ENCODE assay signal across 11 mouse cellular contexts in the genomic region with DNA sequence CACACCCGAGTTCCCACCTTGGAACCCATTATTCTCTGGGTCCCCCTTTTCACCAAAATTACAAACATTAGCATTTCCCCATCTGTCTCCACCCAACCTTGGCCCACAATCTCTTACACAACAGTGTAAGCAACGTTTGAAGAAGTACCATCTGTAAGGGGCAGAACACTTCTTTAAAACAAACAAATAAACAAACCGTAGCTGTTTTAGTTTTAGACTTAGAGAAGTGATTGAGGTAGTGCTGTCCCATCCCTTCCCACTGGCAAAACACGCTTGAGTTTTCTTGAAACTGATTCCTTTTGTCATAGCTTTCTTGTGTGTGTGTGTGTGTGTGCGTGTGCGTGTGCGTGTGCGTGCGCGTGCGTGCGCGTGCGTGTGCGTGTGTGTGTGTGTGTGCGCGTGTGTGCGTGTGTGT. TPM values are rescaled to one million over a fixed set of nuclear protein-coding genes. Genes with fewer than 3 reads are reported as not detected.
DNase-seq lines count a peak whose midpoint lies in the region; ATAC-seq and TF ChIP-seq lines count a peak whose summit lies in the region.
"Had no signal": no experiment of that assay in that cellular context is flagged by ENCODE, and none has a peak within 500 bp of the region (broad histone marks: within the 10 kb centered on the region; RNA-seq: fewer than 3 reads in every experiment).

No protein-coding gene starts in this region.

- no peak for TF ChIP-seq CTCF in lung, embryonic 14.5 days (IDR thresholded peaks at IDR 0.05; ENCODE audit: low read depth)
- TF ChIP-seq CTCF in olfactory bulb, adult 2 months (IDR thresholded peaks at IDR 0.05; ENCODE audit: insufficient read depth, low read depth, low read length): no peak
- no peak for TF ChIP-seq CTCF in forebrain, postnatal 0 days (IDR thresholded peaks at IDR 0.05; ENCODE audit: low read depth)

- intact Hi-C loops in left cerebral cortex, postnatal 36 days (cut with DNase I): no loop called here

- no peak overlapping the region for H3K4me3 ChIP-seq in lung, embryonic 14.5 days (ENCODE audit: low read depth, low read length)
- no peak overlapping the region for H3K4me3 ChIP-seq in intestine, embryonic 15.5 days (replicated peaks)
- H3K4me3 ChIP-seq in olfactory bulb, adult 2 months (ENCODE audit: insufficient read depth, low read depth, low read length): no peak overlapping the region
- H3K4me3 ChIP-seq in forebrain, postnatal 0 days (ENCODE audit: low read depth, low read length): no peak overlapping the region
- H3K4me3 ChIP-seq: hindbrain, embryonic 15.5 days had no signal

- no peaks in the 10 kb centered on the region for H3K9me3 ChIP-seq in lung, embryonic 14.5 days (ENCODE audit: low read depth, low read length)
- no peaks in the 10 kb centered on the region for H3K9me3 ChIP-seq in intestine, embryonic 15.5 days
- H3K9me3 ChIP-seq in forebrain, postnatal 0 days (ENCODE audit: low read length): no peaks in the 10 kb centered on the region
- H3K9me3 ChIP-seq: hindbrain, embryonic 15.5 days had no signal

- TF ChIP-seq POLR2A in olfactory bulb, adult 2 months (IDR thresholded peaks at IDR 0.05; ENCODE audit: insufficient read depth, low read depth, low read length): no peak

- no peaks in the 10 kb centered on the region for H3K27me3 ChIP-seq in lung, embryonic 14.5 days (ENCODE audit: insufficient read depth, low read length)
- H3K27me3 ChIP-seq in intestine, embryonic 15.5 days (replicated peaks): no peaks in the 10 kb centered on the region
- H3K27me3 ChIP-seq in forebrain, postnatal 0 days (ENCODE audit: insufficient read depth, low read length): no peaks in the 10 kb centered on the region
- H3K27me3 ChIP-seq: hindbrain, embryonic 15.5 days had no signal

- peak; percentile 68 for DNase-seq in CD4-positive, CD25-positive, alpha-beta regulatory T cell, adult 2 months (ENCODE audit: low read depth, low spot score)
- DNase-seq in lung, embryonic 14.5 days: no peak
- DNase-seq in lung, postnatal 4 days: no peak
- DNase-seq in forebrain, postnatal 0 days: no peak
- no peak for DNase-seq in left cerebral cortex, postnatal 36 days (ENCODE audit: low spot score in 2 of 2)
- DNase-seq: right cerebral cortex, postnatal 25 days had no signal

- ATAC-seq in CD4-positive, CD25-positive, alpha-beta regulatory T cell, adult 4 months: no peak
- ATAC-seq in lung, embryonic 14.5 days (ENCODE audit: insufficient read depth): no peak
- ATAC-seq in intestine, embryonic 15.5 days: no peak
- ATAC-seq in forebrain, postnatal 0 days: no peak

- H3K27ac ChIP-seq in lung, embryonic 14.5 days (ENCODE audit: low read depth): peak overlapping the region; percentile 55
- peak overlapping the region; percentile 40; the same call in 1 of the 2 replicates for H3K27ac ChIP-seq in intestine, embryonic 15.5 days
- H3K27ac ChIP-seq in olfactory bulb, adult 2 months (ENCODE audit: insufficient read depth, low read depth, low read length): peak overlapping the region; percentile 0; the same call in 1 of the 2 replicates
- no peak overlapping the region for H3K27ac ChIP-seq in forebrain, postnatal 0 days (ENCODE audit: low read depth, low read length)
- H3K27ac ChIP-seq: hindbrain, embryonic 15.5 days had no signal

- no peak overlapping the region for H3K4me2 ChIP-seq in lung, embryonic 14.5 days
- no peak overlapping the region for H3K4me2 ChIP-seq in intestine, embryonic 15.5 days (replicated peaks)
- H3K4me2 ChIP-seq in forebrain, postnatal 0 days (ENCODE audit: low read depth): no peak overlapping the region
- H3K4me2 ChIP-seq: hindbrain, embryonic 15.5 days had no signal

- no peak overlapping the region for H3K9ac ChIP-seq in lung, embryonic 14.5 days
- no peak overlapping the region for H3K9ac ChIP-seq in intestine, embryonic 15.5 days
- no peak overlapping the region for H3K9ac ChIP-seq in forebrain, postnatal 0 days
- H3K9ac ChIP-seq: hindbrain, embryonic 15.5 days had no signal

- 75% methylated on average over 17 of the region's 18 CpGs for WGBS in lung, embryonic 14.5 days
- 86% methylated on average over 18 of the region's 18 CpGs for WGBS in intestine, embryonic 15.5 days
- 87% methylated on average over 18 of the region's 18 CpGs for WGBS in olfactory bulb, adult 2 months
- 90% methylated on average over 18 of the region's 18 CpGs for WGBS in forebrain, postnatal 0 days

- H3K4me1 ChIP-seq in lung, embryonic 14.5 days (ENCODE audit: insufficient read depth): peaks cover 19% of the 10 kb centered on the region
- H3K4me1 ChIP-seq in intestine, embryonic 15.5 days (replicated peaks): peaks cover 17% of the 10 kb centered on the region; the same call in 1 of the 2 replicates
- peaks cover 4% of the 10 kb centered on the region; the same call in 1 of the 2 replicates for H3K4me1 ChIP-seq in olfactory bulb, adult 2 months (ENCODE audit: control insufficient read depth, insufficient read depth, low read length)
- H3K4me1 ChIP-seq in forebrain, postnatal 0 days (ENCODE audit: insufficient read depth): peaks cover 4% of the 10 kb centered on the region; the same call in 1 of the 2 replicates

- no peaks in the 10 kb centered on the region for H3K36me3 ChIP-seq in lung, embryonic 14.5 days (ENCODE audit: insufficient read depth)
- H3K36me3 ChIP-seq in intestine, embryonic 15.5 days: no peaks in the 10 kb centered on the region
- no peaks in the 10 kb centered on the region for H3K36me3 ChIP-seq in forebrain, postnatal 0 days (ENCODE audit: insufficient read depth)
- H3K36me3 ChIP-seq: hindbrain, embryonic 15.5 days had no signal

RNA-seq across cellular contexts. Expression of a gene that starts 41.3 kb away (rescaled TPM):
- 100 to 1,000 TPM; 220 to 231 TPM for polyA plus RNA-seq in CD4-positive, CD25-positive, alpha-beta regulatory T cell, adult 4 months (2017; shearing (Covaris generic))
- not detected in 2 replicates for polyA plus RNA-seq in lung, embryonic 14.5 days (2014; fragmentation: Nextera tagmentation; extraction: Ambion mirVana)
- 0.19 and 0.28 TPM in 2 replicates for polyA plus RNA-seq in intestine, embryonic 15.5 days (2015; fragmentation: Nextera tagmentation; extraction: Ambion mirVana)
- polyA plus RNA-seq in olfactory bulb, adult 2 months (2012; ENCODE audit: insufficient read depth, insufficient read length, low replicate concordance, missing spikeins): not detected in 2 replicates
- not detected in 2 replicates for total RNA-seq in forebrain, postnatal 0 days (2014; rRNA removed)
- polyA plus RNA-seq in forebrain, postnatal 0 days (2015; fragmentation: Nextera tagmentation; extraction: Ambion mirVana): 0.13 TPM in 1 of 2 replicates, not detected in the other
- total RNA-seq in left cerebral cortex, postnatal 36 days (2021): not detected
- total RNA-seq: layer of hippocampus, adult 8-10 months had no signal
- polyA plus RNA-seq: hindbrain, embryonic 15.5 days had no signal

RNA-seq across cellular contexts. Expression of a gene that starts 53.5 kb away (rescaled TPM):
- polyA plus RNA-seq in CD4-positive, CD25-positive, alpha-beta regulatory T cell, adult 4 months (2017; shearing (Covaris generic)): 10 to 100 TPM in 1 of 2 experiments, 1 to 10 TPM in 1; 7.8 to 11.7 TPM
- 0.51 and 0.59 TPM in 2 replicates for polyA plus RNA-seq in lung, embryonic 14.5 days (2014; fragmentation: Nextera tagmentation; extraction: Ambion mirVana)
- 0.80 and 0.90 TPM in 2 replicates for polyA plus RNA-seq in intestine, embryonic 15.5 days (2015; fragmentation: Nextera tagmentation; extraction: Ambion mirVana)
- polyA plus RNA-seq in olfactory bulb, adult 2 months (2012; ENCODE audit: insufficient read depth, insufficient read length, low replicate concordance, missing spikeins): not detected in 2 replicates
- total RNA-seq in forebrain, postnatal 0 days (2014; rRNA removed): 6.2 and 9.7 TPM in 2 replicates
- not detected in 2 replicates for polyA plus RNA-seq in forebrain, postnatal 0 days (2015; fragmentation: Nextera tagmentation; extraction: Ambion mirVana)
- total RNA-seq in left cerebral cortex, postnatal 36 days (2021): 1 to 10 TPM; 6.4 to 8.4 TPM

Comparison
In these comparisons a context has a peak if more than half of its experiments do, and no peak if none do; other contexts are left out.
1. RNA of a gene that starts 41.3 kb away (polyA plus RNA-seq): 220 to 231 TPM in CD4-positive, CD25-positive, alpha-beta regulatory T cell, adult 4 months and not detected in olfactory bulb, adult 2 months; 0.19 to 0.28 TPM in intestine, embryonic 15.5 days, 0.13 TPM in forebrain, postnatal 0 days and not detected in lung, embryonic 14.5 days; every median in the first group is over 100 times any median in the second.